Mouse (Mus musculus) megakaryocyte, embryonic 14.5 days (primary cell): ENCODE measurements around the gene Nrgn.

Experiments used
- FLI1 ChIP-seq: IDR thresholded peaks from 2 replicates; pipeline ENCODE4 v1.6.1; 2012; ENCODE audit warnings: low read length, inconsistent platforms, mixed read lengths
- GATA1 ChIP-seq: IDR thresholded peaks from 3 replicates; pipeline ENCODE4 v1.6.1; 2012; ENCODE audit warnings: mixed read lengths, low read length, inconsistent platforms, borderline replicate concordance

DNA sequence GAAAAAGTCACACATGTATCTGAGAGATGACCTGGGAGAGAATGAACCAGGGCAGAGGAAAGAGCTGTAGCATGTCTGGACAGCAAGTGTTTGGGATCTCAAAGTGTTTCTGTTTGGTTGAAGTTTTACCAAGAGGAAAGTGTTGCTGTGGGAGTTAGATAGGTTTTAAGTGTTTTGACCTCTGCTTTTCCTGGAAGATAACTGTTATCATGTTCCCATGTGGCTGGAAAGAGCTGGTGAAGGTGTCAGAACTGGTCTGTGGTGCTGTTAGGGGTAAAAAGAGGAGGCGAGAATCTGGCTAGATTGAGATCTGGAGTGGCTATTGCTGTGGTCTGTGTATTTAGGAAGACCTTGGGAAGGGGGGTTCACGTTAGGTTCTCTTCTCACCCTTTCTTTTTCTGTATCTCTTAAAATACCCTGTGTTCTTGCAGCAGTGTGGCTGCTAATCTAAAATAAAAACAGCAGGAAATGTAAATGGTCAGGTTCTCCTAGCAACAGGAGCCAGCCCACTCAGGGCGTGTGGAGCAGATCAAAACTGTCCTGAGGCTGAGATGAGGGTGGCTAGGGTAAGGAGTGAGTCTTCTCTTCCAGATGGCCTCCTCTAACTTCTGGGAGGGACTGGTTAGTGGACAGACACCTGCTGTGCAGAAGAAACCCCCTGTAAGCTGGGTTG, 19.6 kb upstream of the Nrgn start:
- TF ChIP-seq GATA1 (no peak; the same call in 2 of the 3 replicates), FLI1 (no peak)
